12 mouse cellular contexts compared by ENCODE assay signal in the genomic region with DNA sequence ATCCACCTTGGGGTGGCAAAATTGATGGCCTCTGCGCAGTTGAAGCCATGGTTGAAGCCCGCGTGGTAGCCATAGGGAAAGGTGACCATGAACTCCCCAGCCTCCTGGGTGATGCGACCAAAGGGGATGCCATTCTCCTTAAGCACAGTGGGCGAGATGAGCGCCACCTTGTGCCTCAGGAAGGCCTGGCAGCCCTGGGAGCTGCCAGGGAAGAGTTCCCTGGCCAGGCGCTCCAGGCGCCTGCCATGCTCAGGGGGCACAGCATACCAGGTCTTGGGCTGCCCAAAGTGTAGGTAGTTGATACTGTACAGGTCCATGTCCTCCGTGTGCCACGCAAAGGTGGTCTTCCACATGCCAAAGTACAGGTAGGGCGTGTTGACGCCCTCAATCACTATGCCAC. TPM values are rescaled to one million over a fixed set of nuclear protein-coding genes. Genes with fewer than 3 reads are reported as not detected.
A peak's percentile ranks its signal among the peaks of the same experiment; 100 is the strongest.
DNase-seq lines count a peak whose midpoint lies in the region; ATAC-seq and TF ChIP-seq lines count a peak whose summit lies in the region.
"Not testable (repeated sequence)": the region's sequence is repeated elsewhere in the genome, so short reads cannot be mapped to it uniquely, and the experiment has no call there.
"Had no signal": no experiment of that assay in that cellular context is flagged by ENCODE, and none has a peak within 500 bp of the region (broad histone marks: within the 10 kb centered on the region; RNA-seq: fewer than 3 reads in every experiment).

No protein-coding gene starts in this region.

- TF ChIP-seq RAD21 in CH12.LX (IDR thresholded peaks at IDR 0.05; ENCODE audit: low read depth, low read length): not testable (repeated sequence)

- in situ Hi-C loops in CH12.LX (cut with MboI; ENCODE audit: low pct_ligation_motif_present, low pct_unique_long_range_greater_than_20kb, low sequenced_read_pairs): not testable (repeated sequence)

- 79% methylated on average over 12 of the region's 12 CpGs for WGBS in liver, adult 2 months

- H3K27me3 ChIP-seq in CH12.LX (replicated peaks); liver, adult 2 months (ENCODE audit: control insufficient read depth, insufficient read depth, low read length): not testable (repeated sequence)

- dilution Hi-C loops in CH12.LX (cut with MboI; ENCODE audit: extremely low pct_ligation_motif_present, extremely low pct_unique_long_range_greater_than_20kb, low sequenced_read_pairs): not testable (repeated sequence)

- TF ChIP-seq POLR2A in CH12.LX (IDR thresholded peaks at IDR 0.05; ENCODE audit: low read depth, low read length); liver, adult 2 months (IDR thresholded peaks at IDR 0.05; ENCODE audit: extremely low read depth, insufficient read depth, low read length): not testable (repeated sequence)

- not testable (repeated sequence) for TF ChIP-seq EP300 in CH12.LX (IDR thresholded peaks at IDR 0.05; ENCODE audit: low read length)

- not testable (repeated sequence) for H3K79me2 ChIP-seq in CH12.LX (replicated peaks; ENCODE audit: control insufficient read depth, extremely low read depth, insufficient read depth, poor library complexity, severe bottlenecking); liver, adult 2 months (ENCODE audit: control insufficient read depth, insufficient read depth, low read length)

- peak in 1 of 2 experiments; percentile 20; a peak in 2 of 4 replicates for TF ChIP-seq CTCF in CH12.LX (conservative IDR thresholded peaks at IDR 0.05 in 1 of 2, IDR thresholded peaks at IDR 0.05 in 1 of 2; ENCODE audit: low read depth in 2 of 2, low read length in 2 of 2)
- 0 out of 2 replicates have a peak, but pooled peaks have one; percentile 5 for TF ChIP-seq CTCF in liver, adult 2 months (IDR thresholded peaks at IDR 0.05; ENCODE audit: low read depth, low read length)

- H3K4me3 ChIP-seq in CH12.LX (replicated peaks in 1 of 3; ENCODE audit: low read depth in 2 of 3, low read length in 2 of 3, poor library complexity in 1 of 3); liver, adult 2 months (ENCODE audit: insufficient read depth, low read depth, low read length): not testable (repeated sequence)

- not testable (repeated sequence) for H3K9me3 ChIP-seq in CH12.LX (replicated peaks; ENCODE audit: low read length)

- H3K27ac ChIP-seq in CH12.LX (ENCODE audit: insufficient read depth, low read depth); liver, adult 2 months (replicated peaks; ENCODE audit: insufficient read depth, low read depth, low read length): not testable (repeated sequence)

- not testable (repeated sequence) for H3K4me1 ChIP-seq in CH12.LX (ENCODE audit: control insufficient read depth in 1 of 2, insufficient read depth in 2 of 2); liver, adult 2 months (ENCODE audit: control insufficient read depth, insufficient read depth, low read length)

- not testable (repeated sequence) for H3K4me2 ChIP-seq in CH12.LX (ENCODE audit: insufficient read depth, low read depth, poor library complexity, severe bottlenecking)

- DNase-seq in CH12.LX (ENCODE audit: extremely low read depth); liver, adult 2 months (ENCODE audit: extremely low read depth, low read depth, low spot score): not testable (repeated sequence)
- DNase-seq in R1 (ENCODE audit: low read depth, low spot score): peak; percentile 13

- not testable (repeated sequence) for H3K36me3 ChIP-seq in CH12.LX (replicated peaks in 1 of 2; ENCODE audit: control insufficient read depth in 1 of 2, insufficient read depth in 1 of 2, low read length in 1 of 2); liver, adult 2 months (ENCODE audit: control insufficient read depth, insufficient read depth, low read length)

- not testable (repeated sequence) for H3K9ac ChIP-seq in CH12.LX (ENCODE audit: insufficient read depth, low read depth); liver, adult 2 months (ENCODE audit: low read depth, low read length)

- ATAC-seq in common myeloid progenitor, adult 5-6 weeks (replicated peaks; ENCODE audit: low read depth, poor library complexity, severe bottlenecking): peak; percentile 47; the same call in 1 of the 2 replicates
- 0 out of 2 replicates have a peak, but pooled peaks have one; percentile 33 for ATAC-seq in granulocyte monocyte progenitor cell, adult 5-6 weeks (replicated peaks; ENCODE audit: poor library complexity, severe bottlenecking)
- ATAC-seq in megakaryocyte-erythroid progenitor cell, adult 5-6 weeks (replicated peaks; ENCODE audit: low FRiP score, low TSS enrichment, poor library complexity, severe bottlenecking): peak; percentile 86

TF ChIP-seq in CH12.LX, 34 proteins besides CTCF, POLR2A, EP300 and RAD21:
- 0 out of 2 replicates have a peak, but pooled peaks have one; percentile 5 for TF ChIP-seq SMC3 (IDR thresholded peaks at IDR 0.05; ENCODE audit: low read depth, low read length)

RNA-seq across cellular contexts. Expression of a gene that starts 36.6 kb away (rescaled TPM):
- total RNA-seq in CH12.LX (2012; rRNA removed) (0.08 and 0.21 TPM in 2 replicates), CH12.LX (2014; rRNA removed) (0.27 and 0.28 TPM in 2 replicates)
- polyA plus RNA-seq in CH12.LX (2012; ENCODE audit: insufficient read length, low read depth): 0.30 and 0.37 TPM in 2 replicates
- total RNA-seq in common myeloid progenitor, adult 5-6 weeks (2017): 0.69 TPM in 1 of 2 replicates, not detected in the other
- 0.19 TPM in 1 of 2 replicates, not detected in the other for total RNA-seq in granulocyte monocyte progenitor cell, adult 5-6 weeks (2014; fragmentation: Nextera tagmentation)
- total RNA-seq in granulocyte monocyte progenitor cell, adult 5-6 weeks (2017): 0.10 and 0.82 TPM in 2 replicates
- total RNA-seq in liver, adult 2 months (2014; rRNA removed): 0.07 TPM in 1 of 2 replicates, not detected in the other
- not detected in 2 replicates for polyA plus RNA-seq in liver, adult 2 months (2012; rRNA removed)
- not detected in 2 replicates for total RNA-seq in megakaryocyte-erythroid progenitor cell, adult 5-6 weeks (2014; fragmentation: Nextera tagmentation)
- not detected in 2 replicates for total RNA-seq in megakaryocyte-erythroid progenitor cell, adult 5-6 weeks (2017)
- total RNA-seq: gastrocnemius, adult 8-10 months; gastrocnemius, postnatal 25 days; heart, adult 2 months; heart, postnatal 25 days had no signal
- polyA plus RNA-seq: heart, adult 2 months; heart, embryonic 10.5 days; heart, embryonic 13.5 days had no signal

RNA-seq across cellular contexts. Expression of a gene that starts 36.7 kb away (rescaled TPM):
- 107 and 125 TPM in 2 replicates for total RNA-seq in CH12.LX (2012; rRNA removed)
- 190 and 230 TPM in 2 replicates for total RNA-seq in CH12.LX (2014; rRNA removed)
- 221 and 276 TPM in 2 replicates for polyA plus RNA-seq in CH12.LX (2012; ENCODE audit: insufficient read length, low read depth)
- 260 and 293 TPM in 2 replicates for total RNA-seq in common myeloid progenitor, adult 5-6 weeks (2017)
- total RNA-seq in granulocyte monocyte progenitor cell, adult 5-6 weeks (2014; fragmentation: Nextera tagmentation): 180 and 225 TPM in 2 replicates
- total RNA-seq in granulocyte monocyte progenitor cell, adult 5-6 weeks (2017): 214 and 236 TPM in 2 replicates
- total RNA-seq in liver, adult 2 months (2014; rRNA removed): 43.5 and 58.4 TPM in 2 replicates
- polyA plus RNA-seq in liver, adult 2 months (2012; rRNA removed): 7.0 and 8.7 TPM in 2 replicates
- total RNA-seq in megakaryocyte-erythroid progenitor cell, adult 5-6 weeks (2014; fragmentation: Nextera tagmentation): 161 and 192 TPM in 2 replicates
- 286 and 287 TPM in 2 replicates for total RNA-seq in megakaryocyte-erythroid progenitor cell, adult 5-6 weeks (2017)

Comparison
In these comparisons a context has a peak if more than half of its experiments do, and no peak if none do; other contexts are left out.
1. ATAC-seq: peak in every context shown above with its lines; median percentile 86 in megakaryocyte-erythroid progenitor cell, adult 5-6 weeks; 47 in common myeloid progenitor, adult 5-6 weeks; 33 in granulocyte monocyte progenitor cell, adult 5-6 weeks.